Mouse (Mus musculus): ENCODE measurements around the gene Srgap2. TPM values are rescaled to one million over a fixed set of nuclear protein-coding genes. Genes with fewer than 3 reads are reported as not detected.

The Srgap2 gene
- polyA plus RNA-seq, 1 experiment from 2014 or later: 15.3 TPM

GRCm38 (mm10) chr1:131419307-131419706 lies 107.8 kb downstream of the Srgap2 start:
- no peaks in the 10 kb centered on the region for H3K9me3 ChIP-seq (replicated peaks; ENCODE audit: control insufficient read depth, low read length)
- no peak overlapping the region for H3K9ac ChIP-seq (ENCODE audit: low read length)
- ATAC-seq (peak; percentile 37; the same call in 1 of the 2 replicates), DNase-seq (ENCODE audit: low spot score) (peak; percentile 72)
- peaks cover 18% of the 10 kb centered on the region for H3K4me1 ChIP-seq (ENCODE audit: control insufficient read depth, insufficient read depth, low read length)
- no peak overlapping the region for H3K27ac ChIP-seq (ENCODE audit: low read depth, low read length)
- no peak overlapping the region for H3K4me2 ChIP-seq (ENCODE audit: low read length)
- H3K27me3 ChIP-seq (replicated peaks; ENCODE audit: control insufficient read depth, insufficient read depth, low read length): no peaks in the 10 kb centered on the region
- no peak overlapping the region for H3K4me3 ChIP-seq (ENCODE audit: low read depth, low read length)
- no peaks in the 10 kb centered on the region for H3K36me3 ChIP-seq (ENCODE audit: control insufficient read depth, insufficient read depth, low read length)
- WGBS: 34% methylated on average over 3 of the region's 3 CpGs

DNA sequence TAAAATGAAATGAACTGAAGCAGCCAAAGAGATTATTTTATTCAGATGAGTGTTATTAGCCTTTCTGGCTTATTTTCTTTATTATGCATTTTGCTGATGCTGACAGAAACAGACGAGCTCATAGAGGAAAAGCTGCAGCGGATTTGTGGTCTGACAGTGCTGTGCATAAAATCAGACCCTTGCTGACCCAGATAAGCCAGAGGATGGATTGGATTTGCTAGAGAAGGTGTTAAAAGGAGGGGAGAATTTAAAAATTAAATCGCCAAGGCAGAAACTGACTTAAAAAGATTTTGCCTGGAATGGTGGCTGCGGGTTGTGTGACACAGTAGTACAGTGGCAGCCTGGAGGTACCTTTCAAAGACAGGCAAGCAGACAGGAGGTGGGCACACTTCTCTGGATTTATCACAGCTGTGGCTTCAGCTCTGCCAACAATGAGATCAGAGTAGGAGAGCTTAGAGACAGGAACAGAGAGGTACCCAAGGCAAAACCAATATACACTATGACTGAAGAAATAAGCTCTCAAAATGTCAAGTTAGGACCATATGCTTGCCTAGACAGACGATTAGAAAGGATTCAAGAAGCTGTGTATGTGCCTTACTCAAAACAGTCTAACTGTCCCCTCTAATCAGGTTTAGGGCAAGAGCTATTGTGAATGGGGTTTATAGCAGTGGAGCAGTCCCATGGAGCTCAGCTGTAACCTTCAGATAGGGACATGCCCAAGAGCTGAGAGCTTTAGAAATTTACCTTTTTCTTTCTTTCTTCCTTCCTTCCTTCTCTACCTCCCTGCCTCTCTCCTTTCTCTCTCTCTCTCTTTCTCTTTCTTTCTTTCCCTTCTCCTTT lies 109.1 kb downstream of the Srgap2 start:
- Histone ChIP-seq H3K4me1 (ENCODE audit: control insufficient read depth, insufficient read depth, low read length) (peaks cover 18% of the 10 kb centered on the region), H3K27ac (ENCODE audit: low read depth, low read length) (peak overlapping the region; percentile 76), H3K36me3 (ENCODE audit: control insufficient read depth, insufficient read depth, low read length) (no peaks in the 10 kb centered on the region), H3K27me3 (replicated peaks; ENCODE audit: control insufficient read depth, insufficient read depth, low read length) (no peaks in the 10 kb centered on the region), H3K9me3 (replicated peaks; ENCODE audit: control insufficient read depth, low read length) (no peaks in the 10 kb centered on the region), H3K4me2 (ENCODE audit: low read length) (peak overlapping the region; percentile 20; the same call in 1 of the 2 replicates), H3K9ac (ENCODE audit: low read length) (peak overlapping the region; percentile 30; the same call in 1 of the 2 replicates), H3K4me3 (ENCODE audit: low read depth, low read length) (no peak overlapping the region)
- ATAC-seq: peak; percentile 82
- 58% methylated on average over 5 of the region's 5 CpGs for WGBS
- peak; percentile 64 for DNase-seq (ENCODE audit: low spot score)

GRCm38 (mm10) chr1:131417059-131417750 lies 109.9 kb downstream of the Srgap2 start:
- no peak overlapping the region for H3K9ac ChIP-seq (ENCODE audit: low read length)
- no peaks in the 10 kb centered on the region for H3K9me3 ChIP-seq (replicated peaks; ENCODE audit: control insufficient read depth, low read length)
- H3K27ac ChIP-seq (ENCODE audit: low read depth, low read length): 0 out of 2 replicates have a peak overlapping the region, but pooled peaks have one; percentile 44
- ATAC-seq: no peak; the same call in 1 of the 2 replicates
- no peaks in the 10 kb centered on the region for H3K27me3 ChIP-seq (replicated peaks; ENCODE audit: control insufficient read depth, insufficient read depth, low read length)
- H3K4me2 ChIP-seq (ENCODE audit: low read length): no peak overlapping the region
- H3K4me3 ChIP-seq (ENCODE audit: low read depth, low read length): no peak overlapping the region
- 55% methylated on average over 5 of the region's 5 CpGs for WGBS
- H3K4me1 ChIP-seq (ENCODE audit: control insufficient read depth, insufficient read depth, low read length): peaks cover 18% of the 10 kb centered on the region
- no peaks in the 10 kb centered on the region for H3K36me3 ChIP-seq (ENCODE audit: control insufficient read depth, insufficient read depth, low read length)
- peak; percentile 54 for DNase-seq (ENCODE audit: low spot score)

DNA sequence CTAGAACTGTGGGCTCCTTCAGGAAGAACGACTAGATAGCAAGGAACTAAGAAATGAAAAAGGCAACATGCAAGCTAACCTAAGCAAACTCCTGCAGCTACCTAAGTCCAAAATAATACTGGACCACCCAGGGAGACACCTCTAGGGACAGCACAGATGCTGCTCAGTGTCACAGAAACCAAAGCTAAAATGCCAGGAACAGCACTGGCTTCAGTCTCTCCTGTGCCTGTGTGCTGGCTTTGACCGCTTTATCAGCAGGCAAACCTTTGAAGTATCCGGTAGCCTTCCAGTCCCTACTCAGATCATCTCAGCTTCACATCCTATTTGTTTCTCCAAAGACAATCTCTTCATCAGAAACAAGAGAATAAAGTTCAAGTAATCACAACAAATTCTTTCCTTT lies 123.6 kb downstream of the Srgap2 start:
- ATAC-seq: no peak

GRCm38 (mm10) chr1:131400844-131401243 lies 126.3 kb downstream of the Srgap2 start:
- H3K27me3 ChIP-seq (replicated peaks; ENCODE audit: control insufficient read depth, insufficient read depth, low read length): no peaks in the 10 kb centered on the region
- no peak overlapping the region for H3K9ac ChIP-seq (ENCODE audit: low read length)
- H3K27ac ChIP-seq (ENCODE audit: low read depth, low read length): no peak overlapping the region
- H3K4me2 ChIP-seq (ENCODE audit: low read length): no peak overlapping the region
- no peak for ATAC-seq
- WGBS: 88% methylated on average over 3 of the region's 3 CpGs
- H3K4me1 ChIP-seq (ENCODE audit: control insufficient read depth, insufficient read depth, low read length): no peaks in the 10 kb centered on the region
- no peaks in the 10 kb centered on the region for H3K36me3 ChIP-seq (ENCODE audit: control insufficient read depth, insufficient read depth, low read length)
- no peaks in the 10 kb centered on the region for H3K9me3 ChIP-seq (replicated peaks; ENCODE audit: control insufficient read depth, low read length)
- DNase-seq (ENCODE audit: low spot score): no peak
- no peak overlapping the region for H3K4me3 ChIP-seq (ENCODE audit: low read depth, low read length)

More for the DNA sequence above, 123.6 kb downstream of the Srgap2 start:
- Histone ChIP-seq H3K9ac (ENCODE audit: low read length) (no peak overlapping the region), H3K9me3 (replicated peaks; ENCODE audit: control insufficient read depth, low read length) (no peaks in the 10 kb centered on the region), H3K4me3 (ENCODE audit: low read depth, low read length) (no peak overlapping the region), H3K27ac (ENCODE audit: low read depth, low read length) (no peak overlapping the region), H3K27me3 (replicated peaks; ENCODE audit: control insufficient read depth, insufficient read depth, low read length) (no peaks in the 10 kb centered on the region), H3K4me2 (ENCODE audit: low read length) (no peak overlapping the region), H3K36me3 (ENCODE audit: control insufficient read depth, insufficient read depth, low read length) (no peaks in the 10 kb centered on the region), H3K4me1 (ENCODE audit: control insufficient read depth, insufficient read depth, low read length) (no peaks in the 10 kb centered on the region)
- DNase-seq (ENCODE audit: low spot score): no peak
- WGBS: 81% methylated on average over 3 of the region's 3 CpGs

DNA sequence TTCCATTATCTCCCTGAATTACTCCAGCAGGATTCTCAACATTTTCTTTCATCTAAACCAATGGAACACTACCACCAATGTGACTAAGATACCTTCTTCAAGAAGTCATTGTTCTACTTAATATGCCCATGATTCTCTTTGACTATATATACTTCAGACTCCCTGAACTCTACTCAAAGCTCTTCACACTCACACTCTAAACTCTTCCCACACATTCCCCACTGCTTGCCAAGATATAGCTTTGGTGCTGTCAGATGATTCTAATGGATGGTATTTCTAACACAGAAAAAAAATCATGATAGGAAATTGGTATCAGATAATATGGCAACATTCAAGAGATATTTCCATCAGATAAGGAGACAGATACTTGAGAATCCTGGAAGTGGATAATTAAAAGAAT lies 129.0 kb downstream of the Srgap2 start:
- ATAC-seq (no peak), DNase-seq (ENCODE audit: low spot score) (no peak)
- no peak overlapping the region for H3K9ac ChIP-seq (ENCODE audit: low read length)
- no peak overlapping the region for H3K4me2 ChIP-seq (ENCODE audit: low read length)
- no peaks in the 10 kb centered on the region for H3K4me1 ChIP-seq (ENCODE audit: control insufficient read depth, insufficient read depth, low read length)
- no peak overlapping the region for H3K4me3 ChIP-seq (ENCODE audit: low read depth, low read length)
- no peaks in the 10 kb centered on the region for H3K36me3 ChIP-seq (ENCODE audit: control insufficient read depth, insufficient read depth, low read length)
- H3K27ac ChIP-seq (ENCODE audit: low read depth, low read length): no peak overlapping the region
- no peaks in the 10 kb centered on the region for H3K27me3 ChIP-seq (replicated peaks; ENCODE audit: control insufficient read depth, insufficient read depth, low read length)
- no peaks in the 10 kb centered on the region for H3K9me3 ChIP-seq (replicated peaks; ENCODE audit: control insufficient read depth, low read length)

- H3K4me3 ChIP-seq (ENCODE audit: low read depth, low read length): no peak overlapping the region
- H3K27ac ChIP-seq (ENCODE audit: low read depth, low read length): no peak overlapping the region
- peaks cover 8% of the 10 kb centered on the region for H3K4me1 ChIP-seq (ENCODE audit: control insufficient read depth, insufficient read depth, low read length)
- no peak for ATAC-seq
- DNase-seq (ENCODE audit: low spot score): no peak
- WGBS: 71% methylated on average over 3 of the region's 3 CpGs
- no peaks in the 10 kb centered on the region for H3K36me3 ChIP-seq (ENCODE audit: control insufficient read depth, insufficient read depth, low read length)
- H3K4me2 ChIP-seq (ENCODE audit: low read length): no peak overlapping the region
- no peaks in the 10 kb centered on the region for H3K9me3 ChIP-seq (replicated peaks; ENCODE audit: control insufficient read depth, low read length)
- H3K9ac ChIP-seq (ENCODE audit: low read length): no peak overlapping the region
- H3K27me3 ChIP-seq (replicated peaks; ENCODE audit: control insufficient read depth, insufficient read depth, low read length): no peaks in the 10 kb centered on the region
Measured at GRCm38 (mm10) chr1:131384406-131384805, 142.7 kb downstream of the Srgap2 start.

GRCm38 (mm10) chr1:131382184-131382583 lies 145.0 kb downstream of the Srgap2 start:
- no peak overlapping the region for H3K4me3 ChIP-seq (ENCODE audit: low read depth, low read length)
- peaks cover 15% of the 10 kb centered on the region for H3K4me1 ChIP-seq (ENCODE audit: control insufficient read depth, insufficient read depth, low read length)
- no peaks in the 10 kb centered on the region for H3K36me3 ChIP-seq (ENCODE audit: control insufficient read depth, insufficient read depth, low read length)
- no peak overlapping the region for H3K9ac ChIP-seq (ENCODE audit: low read length)
- WGBS: 87% methylated on average over 2 of the region's 2 CpGs
- no peak for ATAC-seq
- no peaks in the 10 kb centered on the region for H3K27me3 ChIP-seq (replicated peaks; ENCODE audit: control insufficient read depth, insufficient read depth, low read length)
- DNase-seq (ENCODE audit: low spot score): no peak
- no peak overlapping the region for H3K4me2 ChIP-seq (ENCODE audit: low read length)
- H3K9me3 ChIP-seq (replicated peaks; ENCODE audit: control insufficient read depth, low read length): no peaks in the 10 kb centered on the region
- no peak overlapping the region for H3K27ac ChIP-seq (ENCODE audit: low read depth, low read length)

DNA sequence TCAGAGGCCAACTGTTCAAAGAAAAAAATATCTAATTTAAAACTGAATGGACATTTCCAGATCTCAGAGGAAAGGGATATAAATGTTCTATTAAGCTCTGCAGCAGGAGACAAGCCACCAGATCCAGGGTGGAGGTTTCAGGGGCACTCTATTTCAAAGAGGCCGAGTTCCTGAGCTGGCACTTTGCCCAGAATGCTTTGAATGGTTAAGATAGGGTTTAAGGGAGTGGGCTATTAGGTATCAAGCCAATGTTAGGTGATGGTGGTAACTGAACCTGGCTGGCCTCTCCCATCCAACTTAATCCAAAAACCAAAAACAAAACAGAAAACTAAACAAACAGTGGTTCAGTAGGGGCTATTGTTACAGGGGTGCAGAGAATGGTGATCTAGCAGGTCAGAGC lies 146.9 kb downstream of the Srgap2 start:
- Histone ChIP-seq H3K27me3 (replicated peaks; ENCODE audit: control insufficient read depth, insufficient read depth, low read length) (no peaks in the 10 kb centered on the region), H3K4me1 (ENCODE audit: control insufficient read depth, insufficient read depth, low read length) (peaks cover 15% of the 10 kb centered on the region), H3K4me3 (ENCODE audit: low read depth, low read length) (no peak overlapping the region), H3K27ac (ENCODE audit: low read depth, low read length) (no peak overlapping the region), H3K9ac (ENCODE audit: low read length) (no peak overlapping the region), H3K9me3 (replicated peaks; ENCODE audit: control insufficient read depth, low read length) (no peaks in the 10 kb centered on the region), H3K36me3 (ENCODE audit: control insufficient read depth, insufficient read depth, low read length) (no peaks in the 10 kb centered on the region), H3K4me2 (ENCODE audit: low read length) (no peak overlapping the region)
- DNase-seq (ENCODE audit: low spot score) (peak; percentile 49), ATAC-seq (no peak)
- WGBS: 8% methylated on average over 1 of the region's 1 CpGs

Data from forebrain, embryonic 14.5 days (tissue).